Mouse (Mus musculus) hindbrain, embryonic 11.5 days (tissue): Measurements from ENCODE around the gene Chid1. TPM values are rescaled to one million over a fixed set of nuclear protein-coding genes. Genes with fewer than 3 reads are reported as not detected.

Experiments
- ATAC-seq: fragments of 200-750 bp; cut with Nextera tagmentation; 2 replicates; pipeline ENCODE4 v1.8.0; 2017; ENCODE audit warnings: mild to moderate bottlenecking, moderate TSS enrichment, moderate library complexity; ENCODE audit not compliant: low FRiP score
- DNase-seq: peaks from one replicate; pipeline ENCODE4 v3.0.0-alpha.2; 2015; ENCODE audit warnings: low spot score
- H3K27ac ChIP-seq: fragments of 300-500 bp; sonication (generic); 2 replicates; pipeline ENCODE4 v1.5.1; 2014; ENCODE audit warnings: mild to moderate bottlenecking, low read depth, low read length
- H3K27me3 ChIP-seq: fragments of 300-500 bp; sonication (generic); 2 replicates; pipeline ENCODE4 v1.6.1; 2014; ENCODE audit warnings: mild to moderate bottlenecking, low read length, moderate library complexity, mixed read lengths; ENCODE audit not compliant: control insufficient read depth, insufficient read depth
- H3K36me3 ChIP-seq: fragments of 300-500 bp; sonication (generic); 2 replicates; pipeline ENCODE4 v1.6.1; 2014; ENCODE audit warnings: mild to moderate bottlenecking, low read length, moderate library complexity, mixed read lengths; ENCODE audit not compliant: control insufficient read depth, insufficient read depth
- H3K4me1 ChIP-seq: fragments of 300-500 bp; sonication (generic); replicated peaks from 2 replicates; pipeline ENCODE4 v1.6.1; 2014; ENCODE audit warnings: low read length, mixed read lengths; ENCODE audit not compliant: control insufficient read depth, insufficient read depth
- H3K4me2 ChIP-seq: fragments of 300-500 bp; sonication (generic); replicated peaks from 2 replicates; pipeline ENCODE4 v1.6.1; 2014; ENCODE audit warnings: mild to moderate bottlenecking, low read depth, low read length
- H3K4me3 ChIP-seq: fragments of 300-500 bp; sonication (generic); 2 replicates; pipeline ENCODE4 v1.5.1; 2014; ENCODE audit warnings: low read depth, low read length
- H3K9ac ChIP-seq: fragments of 300-500 bp; sonication (generic); 2 replicates; pipeline ENCODE4 v1.6.1; 2014; ENCODE audit warnings: low read depth, low read length
- H3K9me3 ChIP-seq: fragments of 300-500 bp; sonication (generic); 2 replicates; pipeline ENCODE4 v1.6.1; 2016; ENCODE audit warnings: low read length; ENCODE audit not compliant: control insufficient read depth
- WGBS: fragments of 180-500 bp; shearing (Covaris S2); extraction: QIAGEN DNeasy Blood & Tissue Kit; methylation state at CpG from one replicate; pipeline ENCODE4 v1.1.7; 2014; 5-methylcytosine and 5-hydroxymethylcytosine counted together
- polyA plus RNA-seq: library from polyadenylated mRNA; unstranded; fragments of >200 nt; fragmentation: Nextera tagmentation; extraction: Ambion mirVana; gene quantifications from 2 replicates; pipeline ENCODE4 v1.2.1, GENCODE M21; 2014

The Chid1 gene
- polyA plus RNA-seq, 1 experiment from 2014 or later, result 24.1 TPM

- 77% methylated on average over 7 of the region's 7 CpGs for WGBS
- H3K27me3 ChIP-seq, result peaks cover 14% of the 10 kb centered on the region
- ATAC-seq (no peak), DNase-seq (no peak)
- H3K4me3 ChIP-seq, result no peak overlapping the region
- H3K4me1 ChIP-seq, result 0 out of 2 replicates have a peak, but pooled peaks cover 2% of the 10 kb centered on the region
- no peak overlapping the region for H3K27ac ChIP-seq
- no peaks in the 10 kb centered on the region for H3K9me3 ChIP-seq
- H3K9ac ChIP-seq, result no peak overlapping the region
- H3K36me3 ChIP-seq, result no peaks in the 10 kb centered on the region
- no peak overlapping the region for H3K4me2 ChIP-seq
These were observed 52.5 kb downstream of the Chid1 start for GRCm38 (mm10) chr7:141487141-141487540.

- Histone ChIP-seq H3K4me1 (peaks cover 3% of the 10 kb centered on the region; the same call in 1 of the 2 replicates), H3K9me3 (no peaks in the 10 kb centered on the region), H3K4me3 (no peak overlapping the region), H3K27me3 (peaks cover 14% of the 10 kb centered on the region), H3K9ac (no peak overlapping the region), H3K4me2 (no peak overlapping the region), H3K36me3 (no peaks in the 10 kb centered on the region), H3K27ac (no peak overlapping the region)
- WGBS, result 84% methylated on average over 1 of the region's 1 CpGs
- DNase-seq (no peak), ATAC-seq (no peak)
These were observed 53.4 kb downstream of the Chid1 start for GRCm38 (mm10) chr7:141486239-141486638.

DNA sequence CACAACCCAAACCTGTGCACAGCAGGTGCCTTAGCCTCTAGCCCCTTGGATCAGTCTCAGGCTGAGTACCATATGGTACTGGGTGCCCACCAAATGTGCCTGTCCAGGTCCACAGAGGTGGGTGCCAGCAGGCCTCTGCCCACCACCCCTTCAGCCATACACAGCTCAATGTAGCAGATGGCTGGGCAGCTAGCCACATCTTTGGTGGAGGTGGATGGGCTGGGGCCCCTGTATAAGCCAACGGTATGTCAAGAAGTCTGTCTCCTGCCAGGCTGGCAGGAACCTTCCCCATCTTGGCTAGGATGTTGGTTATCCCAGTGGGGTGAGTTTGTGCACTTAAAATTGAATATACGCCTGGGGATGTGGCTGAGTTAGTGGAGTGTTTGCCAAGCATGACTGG lies 54.1 kb downstream of the Chid1 start:
- Histone ChIP-seq H3K4me2 (no peak overlapping the region), H3K9ac (no peak overlapping the region)
- ATAC-seq, result no peak

GRCm38 (mm10) chr7:141485186-141485585 lies 54.5 kb downstream of the Chid1 start:
- no peaks in the 10 kb centered on the region for H3K36me3 ChIP-seq
- H3K9ac ChIP-seq, result no peak overlapping the region
- no peak overlapping the region for H3K27ac ChIP-seq
- H3K27me3 ChIP-seq, result peaks cover 14% of the 10 kb centered on the region
- no peak for DNase-seq
- 86% methylated on average over 2 of the region's 2 CpGs for WGBS
- H3K4me3 ChIP-seq, result no peak overlapping the region
- H3K4me2 ChIP-seq, result no peak overlapping the region
- H3K9me3 ChIP-seq, result no peaks in the 10 kb centered on the region
- ATAC-seq, result no peak
- peaks cover 5% of the 10 kb centered on the region; the same call in 1 of the 2 replicates for H3K4me1 ChIP-seq

More for the DNA sequence above, 54.1 kb downstream of the Chid1 start:
- peaks cover 14% of the 10 kb centered on the region for H3K27me3 ChIP-seq
- no peaks in the 10 kb centered on the region for H3K36me3 ChIP-seq
- WGBS, result 89% methylated on average over 2 of the region's 2 CpGs
- H3K4me1 ChIP-seq, result peaks cover 5% of the 10 kb centered on the region; the same call in 1 of the 2 replicates
- no peak overlapping the region for H3K27ac ChIP-seq
- no peaks in the 10 kb centered on the region for H3K9me3 ChIP-seq
- no peak overlapping the region for H3K4me3 ChIP-seq
- DNase-seq, result no peak

DNA sequence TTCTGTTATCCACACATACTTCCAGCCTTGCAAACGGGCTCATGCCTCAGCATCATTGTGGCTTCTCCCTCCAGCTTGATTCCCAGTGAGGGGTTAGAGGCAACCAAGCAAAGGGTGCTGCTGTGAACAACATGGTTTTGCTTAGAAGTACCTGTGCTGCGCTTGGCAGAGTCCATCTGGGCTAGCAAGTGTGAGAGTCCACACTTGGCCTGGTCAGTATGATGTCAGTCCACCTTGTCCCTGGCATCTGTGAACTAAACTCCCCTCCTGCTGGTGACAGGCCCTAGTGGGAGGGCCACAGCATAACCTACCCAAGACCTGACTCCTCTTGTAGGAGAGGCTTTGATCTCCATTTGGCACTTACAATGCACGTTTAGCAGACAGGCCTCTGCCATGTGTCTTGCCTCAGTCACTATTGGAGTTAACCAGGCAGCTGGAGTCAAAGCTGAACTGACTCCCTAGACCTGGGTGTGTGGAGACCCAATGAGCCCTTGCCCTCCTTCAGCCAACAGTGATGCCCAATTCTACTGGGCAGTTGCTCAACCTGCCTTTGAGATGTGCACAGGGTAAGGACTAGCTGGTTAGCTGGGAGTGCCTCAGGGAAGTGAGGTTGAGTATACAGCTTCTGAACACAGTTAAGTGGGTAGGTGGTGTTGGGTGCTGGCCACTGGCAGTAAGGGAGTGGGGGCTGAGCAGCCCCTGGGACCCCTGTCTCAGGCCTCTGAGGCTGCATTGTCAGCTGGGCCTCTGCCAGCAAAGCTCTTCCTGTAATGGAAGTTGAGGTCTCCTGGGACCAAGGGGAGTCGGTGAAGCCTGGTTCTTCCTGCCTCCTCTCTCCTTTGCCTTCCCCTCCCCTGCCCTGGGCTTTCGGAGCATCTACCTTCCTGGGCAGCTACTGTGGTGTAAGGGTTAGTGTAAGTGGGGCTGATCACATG lies 55.2 kb downstream of the Chid1 start:
- Histone ChIP-seq H3K4me3 (no peak overlapping the region), H3K36me3 (no peaks in the 10 kb centered on the region), H3K9ac (no peak overlapping the region), H3K4me2 (no peak overlapping the region), H3K27me3 (peaks cover 14% of the 10 kb centered on the region), H3K9me3 (no peaks in the 10 kb centered on the region), H3K4me1 (peaks cover 5% of the 10 kb centered on the region; the same call in 1 of the 2 replicates), H3K27ac (no peak overlapping the region)
- no peak for DNase-seq
- ATAC-seq, result no peak
- WGBS, result 65% methylated on average over 5 of the region's 5 CpGs

- Histone ChIP-seq H3K9me3 (no peaks in the 10 kb centered on the region), H3K27me3 (peaks cover 14% of the 10 kb centered on the region), H3K9ac (no peak overlapping the region), H3K27ac (no peak overlapping the region), H3K4me2 (no peak overlapping the region), H3K36me3 (no peaks in the 10 kb centered on the region), H3K4me3 (peak overlapping the region; percentile 62; the same call in 1 of the 2 replicates), H3K4me1 (peaks cover 5% of the 10 kb centered on the region; the same call in 1 of the 2 replicates)
- DNase-seq, result no peak
- no peak for ATAC-seq
- WGBS, result 78% methylated on average over 6 of the region's 6 CpGs
These were observed 56.5 kb downstream of the Chid1 start for GRCm38 (mm10) chr7:141483114-141483653.

DNA sequence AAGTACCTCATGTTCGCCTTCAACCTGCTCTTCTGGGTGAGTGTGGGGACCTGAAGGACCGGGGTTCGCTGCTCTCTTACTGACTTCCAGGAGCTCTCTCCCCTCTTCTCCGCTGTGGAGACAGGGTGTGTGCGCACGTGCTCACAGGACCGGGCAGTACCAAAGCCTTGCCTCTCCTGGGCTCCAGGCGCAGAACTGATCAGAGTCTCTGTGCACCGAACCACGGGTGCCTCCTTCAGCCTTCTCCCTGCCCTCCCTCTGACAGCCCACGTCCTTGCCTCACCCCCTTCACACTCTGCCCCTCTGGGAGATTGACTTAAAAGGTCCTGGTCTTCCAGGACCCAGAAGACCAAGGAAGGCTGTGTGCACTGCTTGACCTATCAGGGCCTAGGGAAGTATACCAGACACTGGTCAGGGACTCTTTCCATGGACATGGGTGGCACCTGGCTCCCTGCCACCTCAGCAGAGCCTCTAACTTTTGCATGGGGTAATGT lies 57.1 kb downstream of the Chid1 start:
- Histone ChIP-seq H3K4me2 (peak overlapping the region; percentile 99), H3K27me3 (peaks cover 14% of the 10 kb centered on the region), H3K9me3 (no peaks in the 10 kb centered on the region), H3K27ac (peak overlapping the region; percentile 17; the same call in 1 of the 2 replicates), H3K4me1 (peaks cover 5% of the 10 kb centered on the region; the same call in 1 of the 2 replicates), H3K4me3 (peak overlapping the region; percentile 62), H3K36me3 (no peaks in the 10 kb centered on the region), H3K9ac (peak overlapping the region; percentile 62)
- no peak for DNase-seq
- 7% methylated on average over 11 of the region's 11 CpGs for WGBS
- ATAC-seq, result 0 out of 2 replicates have a peak, but pooled peaks have one; percentile 4

DNA sequence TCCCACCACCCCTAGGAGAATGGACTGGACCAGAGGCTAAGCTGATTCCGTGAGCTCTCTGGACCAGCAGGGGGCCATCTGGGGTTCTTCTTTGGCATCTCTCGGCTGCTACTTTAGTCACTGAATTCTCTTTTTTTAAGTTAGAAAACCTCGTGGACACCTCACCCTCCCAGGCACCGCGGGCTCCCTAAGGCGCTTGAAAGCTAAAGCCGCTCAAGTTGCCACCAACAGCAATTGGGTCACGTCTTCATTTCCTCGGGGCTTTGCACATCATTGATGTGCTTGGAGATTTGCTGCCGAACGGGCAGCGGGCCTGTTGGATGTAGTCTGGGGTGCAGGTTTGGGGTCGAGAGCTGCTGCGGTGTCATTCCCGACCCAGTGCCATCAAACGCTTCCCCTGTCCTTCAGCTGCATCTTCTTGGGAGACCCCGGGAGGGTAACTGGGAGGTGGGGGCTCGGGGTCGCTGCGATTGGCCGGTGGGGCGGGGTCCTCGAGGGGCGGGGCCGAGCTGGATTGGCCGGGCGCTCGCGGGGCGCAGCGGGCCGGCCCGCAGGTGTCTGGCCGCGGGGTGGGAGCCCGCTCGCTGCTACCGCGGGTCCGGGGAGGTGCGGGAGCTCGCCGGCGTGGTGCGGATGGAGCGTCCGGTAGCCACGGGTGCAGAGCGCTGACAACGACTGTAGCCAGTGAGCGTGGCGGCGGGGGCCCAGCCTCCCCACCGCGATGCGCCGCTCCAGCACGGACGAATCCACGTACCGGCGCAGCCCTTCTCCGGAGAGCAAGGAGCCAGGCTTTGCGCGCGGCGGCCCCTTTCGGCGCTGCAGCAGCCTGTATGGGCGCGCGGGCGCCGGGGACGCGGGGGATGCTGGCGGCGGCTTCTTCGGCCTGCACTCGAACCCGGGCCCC lies 57.9 kb downstream of the Chid1 start:
- Histone ChIP-seq H3K4me3 (peak overlapping the region; percentile 62), H3K4me1 (peaks cover 5% of the 10 kb centered on the region; the same call in 1 of the 2 replicates), H3K9ac (peak overlapping the region; percentile 62), H3K9me3 (no peaks in the 10 kb centered on the region), H3K27ac (peak overlapping the region; percentile 17; the same call in 1 of the 2 replicates), H3K27me3 (peaks cover 16% of the 10 kb centered on the region), H3K4me2 (peak overlapping the region; percentile 99), H3K36me3 (no peaks in the 10 kb centered on the region)
- WGBS, result under 1% methylated on average over 68 of the region's 81 CpGs
- DNase-seq (peak; percentile 77), ATAC-seq (peak; percentile 69)
